Mouse (Mus musculus): Measurements from ENCODE around the gene Nin. TPM values are rescaled to one million over a fixed set of nuclear protein-coding genes. Genes with fewer than 3 reads are reported as not detected.

Gene Nin
- total RNA-seq, 1 experiment = 13.9 TPM

GRCm38 (mm10) chr12:70070888-70071287 is 42.6 kb downstream of the Nin start:
- no peaks in the 10 kb centered on the region for H3K9me3 ChIP-seq (ENCODE audit: control insufficient read depth, insufficient read depth, low read depth, low read length)
- no peak for DNase-seq (ENCODE audit: low read depth, low spot score)
- no peak overlapping the region for H3K27ac ChIP-seq (ENCODE audit: insufficient read depth, low read depth, low read length, poor library complexity, severe bottlenecking)
- no peak overlapping the region for H3K9ac ChIP-seq (ENCODE audit: insufficient read depth, low read depth, low read length, poor library complexity, severe bottlenecking)
- H3K36me3 ChIP-seq (ENCODE audit: control insufficient read depth, insufficient read depth, low read length, poor library complexity, severe bottlenecking) = no peaks in the 10 kb centered on the region; the same call in 1 of the 2 replicates
- H3K4me3 ChIP-seq (ENCODE audit: insufficient read depth in 1 of 2, low read depth in 1 of 2, low read length in 2 of 2, poor library complexity in 1 of 2, severe bottlenecking in 1 of 2) = no peak overlapping the region
- H3K4me1 ChIP-seq (ENCODE audit: control insufficient read depth in 2 of 2, insufficient read depth in 2 of 2, low read length in 2 of 2, poor library complexity in 1 of 2) = no peaks in the 10 kb centered on the region
- in situ Hi-C loops (cut with MboI; ENCODE audit: low sequenced_read_pairs in 2 of 2, unreplicated experiment in 2 of 2) = no loop called here
- TF ChIP-seq ZC3H11A (IDR thresholded peaks at IDR 0.05; ENCODE audit: borderline replicate concordance, low read depth, low read length) (no peak), MAFK (IDR thresholded peaks at IDR 0.05; ENCODE audit: insufficient read depth, low read depth, low read length) (no peak), ZNF384 (IDR thresholded peaks at IDR 0.05; ENCODE audit: low read depth, low read length) (no peak), HCFC1 (IDR thresholded peaks at IDR 0.05; ENCODE audit: borderline replicate concordance, insufficient read depth, low read length) (no peak), CHD2 (IDR thresholded peaks at IDR 0.05; ENCODE audit: low read depth, low read length) (no peak)

- no peaks in the 10 kb centered on the region for H3K4me1 ChIP-seq (ENCODE audit: control insufficient read depth in 2 of 2, insufficient read depth in 2 of 2, low read length in 2 of 2, poor library complexity in 1 of 2)
- H3K4me3 ChIP-seq (ENCODE audit: insufficient read depth in 1 of 2, low read depth in 1 of 2, low read length in 2 of 2, poor library complexity in 1 of 2, severe bottlenecking in 1 of 2) = no peak overlapping the region
- no peak overlapping the region for H3K9ac ChIP-seq (ENCODE audit: insufficient read depth, low read depth, low read length, poor library complexity, severe bottlenecking)
- in situ Hi-C loops (cut with MboI; ENCODE audit: low sequenced_read_pairs in 2 of 2, unreplicated experiment in 2 of 2) = no loop called here
- no peak overlapping the region for H3K27ac ChIP-seq (ENCODE audit: insufficient read depth, low read depth, low read length, poor library complexity, severe bottlenecking)
- no peak for DNase-seq (ENCODE audit: low read depth, low spot score)
- no peaks in the 10 kb centered on the region for H3K9me3 ChIP-seq (ENCODE audit: control insufficient read depth, insufficient read depth, low read depth, low read length)
- no peak for TF ChIP-seq MAFK (IDR thresholded peaks at IDR 0.05; ENCODE audit: insufficient read depth, low read depth, low read length)
- no peak for TF ChIP-seq HCFC1 (IDR thresholded peaks at IDR 0.05; ENCODE audit: borderline replicate concordance, insufficient read depth, low read length)
- no peak for TF ChIP-seq ZC3H11A (IDR thresholded peaks at IDR 0.05; ENCODE audit: borderline replicate concordance, low read depth, low read length)
- no peak for TF ChIP-seq CHD2 (IDR thresholded peaks at IDR 0.05; ENCODE audit: low read depth, low read length)
- no peak for TF ChIP-seq ZNF384 (IDR thresholded peaks at IDR 0.05; ENCODE audit: low read depth, low read length)
- H3K36me3 ChIP-seq (ENCODE audit: control insufficient read depth, insufficient read depth, low read length, poor library complexity, severe bottlenecking) = no peaks in the 10 kb centered on the region; the same call in 1 of the 2 replicates
Measured at GRCm38 (mm10) chr12:70070306-70070705, 43.2 kb downstream of the Nin start.

- no peak for DNase-seq (ENCODE audit: low read depth, low spot score)
- H3K9me3 ChIP-seq (ENCODE audit: control insufficient read depth, insufficient read depth, low read depth, low read length) = no peaks in the 10 kb centered on the region
- no peak overlapping the region for H3K4me3 ChIP-seq (ENCODE audit: insufficient read depth in 1 of 2, low read depth in 1 of 2, low read length in 2 of 2, poor library complexity in 1 of 2, severe bottlenecking in 1 of 2)
- H3K27ac ChIP-seq (ENCODE audit: insufficient read depth, low read depth, low read length, poor library complexity, severe bottlenecking) = no peak overlapping the region
- no peaks in the 10 kb centered on the region for H3K4me1 ChIP-seq (ENCODE audit: control insufficient read depth in 2 of 2, insufficient read depth in 2 of 2, low read length in 2 of 2, poor library complexity in 1 of 2)
- in situ Hi-C loops (cut with MboI; ENCODE audit: low sequenced_read_pairs in 2 of 2, unreplicated experiment in 2 of 2) = no loop called here
- H3K9ac ChIP-seq (ENCODE audit: insufficient read depth, low read depth, low read length, poor library complexity, severe bottlenecking) = no peak overlapping the region
- no peak for TF ChIP-seq ZNF384 (IDR thresholded peaks at IDR 0.05; ENCODE audit: low read depth, low read length)
- no peak for TF ChIP-seq MAFK (IDR thresholded peaks at IDR 0.05; ENCODE audit: insufficient read depth, low read depth, low read length)
- TF ChIP-seq CHD2 (IDR thresholded peaks at IDR 0.05; ENCODE audit: low read depth, low read length) = no peak
- no peak for TF ChIP-seq ZC3H11A (IDR thresholded peaks at IDR 0.05; ENCODE audit: borderline replicate concordance, low read depth, low read length)
- TF ChIP-seq HCFC1 (IDR thresholded peaks at IDR 0.05; ENCODE audit: borderline replicate concordance, insufficient read depth, low read length) = no peak
- H3K36me3 ChIP-seq (ENCODE audit: control insufficient read depth, insufficient read depth, low read length, poor library complexity, severe bottlenecking) = no peaks in the 10 kb centered on the region; the same call in 1 of the 2 replicates
Measured at GRCm38 (mm10) chr12:70068647-70069257, 44.8 kb downstream of the Nin start.

GRCm38 (mm10) chr12:70067849-70068248 is 45.7 kb downstream of the Nin start:
- TF ChIP-seq CHD2 (IDR thresholded peaks at IDR 0.05; ENCODE audit: low read depth, low read length) = no peak
- TF ChIP-seq MAFK (IDR thresholded peaks at IDR 0.05; ENCODE audit: insufficient read depth, low read depth, low read length) = no peak
- no peak for TF ChIP-seq ZC3H11A (IDR thresholded peaks at IDR 0.05; ENCODE audit: borderline replicate concordance, low read depth, low read length)
- Histone ChIP-seq H3K4me3 (ENCODE audit: insufficient read depth in 1 of 2, low read depth in 1 of 2, low read length in 2 of 2, poor library complexity in 1 of 2, severe bottlenecking in 1 of 2) (no peak overlapping the region), H3K27ac (ENCODE audit: insufficient read depth, low read depth, low read length, poor library complexity, severe bottlenecking) (no peak overlapping the region), H3K4me1 (ENCODE audit: control insufficient read depth in 2 of 2, insufficient read depth in 2 of 2, low read length in 2 of 2, poor library complexity in 1 of 2) (no peaks in the 10 kb centered on the region), H3K9ac (ENCODE audit: insufficient read depth, low read depth, low read length, poor library complexity, severe bottlenecking) (no peak overlapping the region), H3K36me3 (ENCODE audit: control insufficient read depth, insufficient read depth, low read length, poor library complexity, severe bottlenecking) (no peaks in the 10 kb centered on the region; the same call in 1 of the 2 replicates), H3K9me3 (ENCODE audit: control insufficient read depth, insufficient read depth, low read depth, low read length) (no peaks in the 10 kb centered on the region)
- no peak for DNase-seq (ENCODE audit: low read depth, low spot score)
- in situ Hi-C loops (cut with MboI; ENCODE audit: low sequenced_read_pairs in 2 of 2, unreplicated experiment in 2 of 2) = no loop called here
